Mouse (Mus musculus): ENCODE results near the gene Txnrd3. TPM values are rescaled to one million over a fixed set of nuclear protein-coding genes. Genes with fewer than 3 reads are reported as not detected.
A peak's percentile ranks its signal among the peaks of the same experiment; 100 is the strongest.

Txnrd3 gene
- total RNA-seq, 1 experiment: 4.9 TPM

- in situ Hi-C loops (cut with MboI; ENCODE audit: low sequenced_read_pairs in 2 of 2, unreplicated experiment in 2 of 2): no loop called here
These were observed 37.7 kb upstream of the Txnrd3 start for GRCm38 (mm10) chr6:89606096-89606495.

GRCm38 (mm10) chr6:89607999-89608398, 35.8 kb upstream of the Txnrd3 start:
- H3K4me3 ChIP-seq (ENCODE audit: insufficient read depth in 1 of 2, low read depth in 1 of 2, low read length in 2 of 2, poor library complexity in 1 of 2, severe bottlenecking in 1 of 2): no peak overlapping the region
- H3K9ac ChIP-seq (ENCODE audit: insufficient read depth, low read depth, low read length, poor library complexity, severe bottlenecking): no peak overlapping the region
- peak; percentile 33; the same call in 1 of the 2 replicates for TF ChIP-seq ZC3H11A (IDR thresholded peaks at IDR 0.05; ENCODE audit: borderline replicate concordance, low read depth, low read length)
- no peak for TF ChIP-seq HCFC1 (IDR thresholded peaks at IDR 0.05; ENCODE audit: borderline replicate concordance, insufficient read depth, low read length)
- peak; percentile 17 for DNase-seq (ENCODE audit: low read depth, low spot score)
- no peaks in the 10 kb centered on the region for H3K36me3 ChIP-seq (ENCODE audit: control insufficient read depth, insufficient read depth, low read length, poor library complexity, severe bottlenecking)
- in situ Hi-C loops (cut with MboI; ENCODE audit: low sequenced_read_pairs in 2 of 2, unreplicated experiment in 2 of 2): no loop called here
- H3K27ac ChIP-seq (ENCODE audit: insufficient read depth, low read depth, low read length, poor library complexity, severe bottlenecking): no peak overlapping the region
- H3K9me3 ChIP-seq (ENCODE audit: control insufficient read depth, insufficient read depth, low read depth, low read length): no peaks in the 10 kb centered on the region
- H3K4me1 ChIP-seq (ENCODE audit: control insufficient read depth in 2 of 2, insufficient read depth in 2 of 2, low read length in 2 of 2, poor library complexity in 1 of 2): no peaks in the 10 kb centered on the region

More at GRCm38 (mm10) chr6:89606096-89606495, 37.7 kb upstream of the Txnrd3 start:
- Histone ChIP-seq H3K27ac (ENCODE audit: insufficient read depth, low read depth, low read length, poor library complexity, severe bottlenecking) (no peak overlapping the region), H3K4me3 (ENCODE audit: insufficient read depth in 1 of 2, low read depth in 1 of 2, low read length in 2 of 2, poor library complexity in 1 of 2, severe bottlenecking in 1 of 2) (no peak overlapping the region), H3K9me3 (ENCODE audit: control insufficient read depth, insufficient read depth, low read depth, low read length) (no peaks in the 10 kb centered on the region), H3K36me3 (ENCODE audit: control insufficient read depth, insufficient read depth, low read length, poor library complexity, severe bottlenecking) (no peaks in the 10 kb centered on the region), H3K9ac (ENCODE audit: insufficient read depth, low read depth, low read length, poor library complexity, severe bottlenecking) (no peak overlapping the region), H3K4me1 (ENCODE audit: control insufficient read depth in 2 of 2, insufficient read depth in 2 of 2, low read length in 2 of 2, poor library complexity in 1 of 2) (no peaks in the 10 kb centered on the region)
- DNase-seq (ENCODE audit: low read depth, low spot score): no peak
- TF ChIP-seq ZC3H11A (IDR thresholded peaks at IDR 0.05; ENCODE audit: borderline replicate concordance, low read depth, low read length) (no peak), ZNF384 (IDR thresholded peaks at IDR 0.05; ENCODE audit: low read depth, low read length) (no peak), MAFK (IDR thresholded peaks at IDR 0.05; ENCODE audit: insufficient read depth, low read depth, low read length) (no peak), CHD2 (IDR thresholded peaks at IDR 0.05; ENCODE audit: low read depth, low read length) (no peak), HCFC1 (IDR thresholded peaks at IDR 0.05; ENCODE audit: borderline replicate concordance, insufficient read depth, low read length) (no peak)

GRCm38 (mm10) chr6:89613336-89614106, 30.3 kb upstream of the Txnrd3 start:
- H3K9ac ChIP-seq (ENCODE audit: insufficient read depth, low read depth, low read length, poor library complexity, severe bottlenecking): no peak overlapping the region
- no peak for DNase-seq (ENCODE audit: low read depth, low spot score)
- H3K4me1 ChIP-seq (ENCODE audit: control insufficient read depth in 2 of 2, insufficient read depth in 2 of 2, low read length in 2 of 2, poor library complexity in 1 of 2): peaks cover 0 to 2% of the 10 kb centered on the region in 2 experiments; a peak in 1 of 4 replicates
- H3K9me3 ChIP-seq (ENCODE audit: control insufficient read depth, insufficient read depth, low read depth, low read length): no peaks in the 10 kb centered on the region
- no peak for TF ChIP-seq HCFC1 (IDR thresholded peaks at IDR 0.05; ENCODE audit: borderline replicate concordance, insufficient read depth, low read length)
- TF ChIP-seq ZC3H11A (IDR thresholded peaks at IDR 0.05; ENCODE audit: borderline replicate concordance, low read depth, low read length): no peak
- no peak for TF ChIP-seq MAFK (IDR thresholded peaks at IDR 0.05; ENCODE audit: insufficient read depth, low read depth, low read length)
- no peak for TF ChIP-seq ZNF384 (IDR thresholded peaks at IDR 0.05; ENCODE audit: low read depth, low read length)
- no peak for TF ChIP-seq CHD2 (IDR thresholded peaks at IDR 0.05; ENCODE audit: low read depth, low read length)
- no peak overlapping the region for H3K27ac ChIP-seq (ENCODE audit: insufficient read depth, low read depth, low read length, poor library complexity, severe bottlenecking)
- in situ Hi-C loops (cut with MboI; ENCODE audit: low sequenced_read_pairs in 2 of 2, unreplicated experiment in 2 of 2): no loop called here
- H3K36me3 ChIP-seq (ENCODE audit: control insufficient read depth, insufficient read depth, low read length, poor library complexity, severe bottlenecking): no peaks in the 10 kb centered on the region
- 0 out of 4 replicates have a peak overlapping the region, but pooled peaks of 1 of the 2 experiments have one; percentile 6 for H3K4me3 ChIP-seq (ENCODE audit: insufficient read depth in 1 of 2, low read depth in 1 of 2, low read length in 2 of 2, poor library complexity in 1 of 2, severe bottlenecking in 1 of 2)

GRCm38 (mm10) chr6:89614107-89614471, 29.7 kb upstream of the Txnrd3 start:
- in situ Hi-C loops (cut with MboI; ENCODE audit: low sequenced_read_pairs in 2 of 2, unreplicated experiment in 2 of 2): no loop called here
- no peak for DNase-seq (ENCODE audit: low read depth, low spot score)

More at GRCm38 (mm10) chr6:89614107-89614471, 29.7 kb upstream of the Txnrd3 start:
- H3K27ac ChIP-seq (ENCODE audit: insufficient read depth, low read depth, low read length, poor library complexity, severe bottlenecking): no peak overlapping the region
- H3K9ac ChIP-seq (ENCODE audit: insufficient read depth, low read depth, low read length, poor library complexity, severe bottlenecking): no peak overlapping the region
- no peak overlapping the region for H3K4me3 ChIP-seq (ENCODE audit: insufficient read depth in 1 of 2, low read depth in 1 of 2, low read length in 2 of 2, poor library complexity in 1 of 2, severe bottlenecking in 1 of 2)
- TF ChIP-seq ZC3H11A (IDR thresholded peaks at IDR 0.05; ENCODE audit: borderline replicate concordance, low read depth, low read length) (no peak), MAFK (IDR thresholded peaks at IDR 0.05; ENCODE audit: insufficient read depth, low read depth, low read length) (no peak), ZNF384 (IDR thresholded peaks at IDR 0.05; ENCODE audit: low read depth, low read length) (no peak), HCFC1 (IDR thresholded peaks at IDR 0.05; ENCODE audit: borderline replicate concordance, insufficient read depth, low read length) (no peak), CHD2 (IDR thresholded peaks at IDR 0.05; ENCODE audit: low read depth, low read length) (no peak)
- no peaks in the 10 kb centered on the region for H3K36me3 ChIP-seq (ENCODE audit: control insufficient read depth, insufficient read depth, low read length, poor library complexity, severe bottlenecking)
- peaks cover 0 to 2% of the 10 kb centered on the region in 2 experiments; a peak in 1 of 4 replicates for H3K4me1 ChIP-seq (ENCODE audit: control insufficient read depth in 2 of 2, insufficient read depth in 2 of 2, low read length in 2 of 2, poor library complexity in 1 of 2)
- H3K9me3 ChIP-seq (ENCODE audit: control insufficient read depth, insufficient read depth, low read depth, low read length): no peaks in the 10 kb centered on the region
